Mouse (Mus musculus) midbrain, embryonic 15.5 days (tissue): ENCODE data around the gene Hspa4l. TPM values are rescaled to one million over a fixed set of nuclear protein-coding genes. Genes with fewer than 3 reads are reported as not detected.

Experiments used
- ATAC-seq: fragments of 200-750 bp; cut with Nextera tagmentation; replicated peaks from 2 replicates; pipeline ENCODE4 v1.8.0; 2017; ENCODE audit warnings: moderate TSS enrichment
- H3K27ac ChIP-seq: fragments of 300-500 bp; sonication (generic); 2 replicates; pipeline ENCODE4 v1.5.1; 2015; ENCODE audit warnings: mild to moderate bottlenecking, inconsistent platforms
- H3K27me3 ChIP-seq: fragments of 300-500 bp; sonication (generic); replicated peaks from 2 replicates; pipeline ENCODE4 v1.6.1; 2015; ENCODE audit warnings: inconsistent platforms
- H3K36me3 ChIP-seq: fragments of 300-500 bp; sonication (generic); replicated peaks from 2 replicates; pipeline ENCODE4 v1.6.1; 2015; ENCODE audit warnings: inconsistent platforms
- H3K4me1 ChIP-seq: fragments of 300-500 bp; sonication (generic); 2 replicates; pipeline ENCODE4 v1.6.1; 2015; ENCODE audit warnings: inconsistent platforms
- H3K4me2 ChIP-seq: fragments of 300-500 bp; sonication (generic); 2 replicates; pipeline ENCODE4 v1.6.1; 2015; ENCODE audit warnings: inconsistent platforms, mild to moderate bottlenecking, moderate library complexity
- H3K4me3 ChIP-seq: fragments of 300-500 bp; sonication (generic); 2 replicates; pipeline ENCODE4 v1.5.1; 2015; ENCODE audit warnings: mild to moderate bottlenecking, inconsistent platforms
- H3K9ac ChIP-seq: fragments of 300-500 bp; sonication (generic); 2 replicates; pipeline ENCODE4 v1.6.1; 2015; ENCODE audit warnings: mild to moderate bottlenecking, inconsistent platforms
- H3K9me3 ChIP-seq: fragments of 300-500 bp; sonication (generic); 2 replicates; pipeline ENCODE4 v1.6.1; 2016; ENCODE audit warnings: inconsistent platforms
- WGBS: fragments of 180-500 bp; shearing (Covaris S2); methylation state at CpG from one replicate; pipeline ENCODE4 v1.1.7; 2015; ENCODE audit warnings: mixed read lengths; 5-methylcytosine and 5-hydroxymethylcytosine counted together
- polyA plus RNA-seq: library from polyadenylated mRNA; unstranded; fragments of >200 nt; fragmentation: Nextera tagmentation; extraction: Ambion mirVana; gene quantifications from 2 replicates; pipeline ENCODE4 v1.2.1, GENCODE M21; 2015

The Hspa4l gene
- 49.6 and 53.7 TPM in 2 replicates for polyA plus RNA-seq

- Histone ChIP-seq H3K9me3 (no peaks in the 10 kb centered on the region), H3K9ac (peak within 1 kb of the TSS; percentile 96), H3K36me3 (no peaks in the 10 kb centered on the region), H3K27ac (peak within 1 kb of the TSS; percentile 94), H3K27me3 (no peaks in the 10 kb centered on the region), H3K4me2 (peak within 1 kb of the TSS; percentile 94), H3K4me1 (peaks cover 15% of the 10 kb centered on the region), H3K4me3 (peak within 1 kb of the TSS; percentile 99)
- ATAC-seq = no peak
- 12% methylated on average over 16 of the region's 16 CpGs for WGBS
These were observed at the start of gene Hspa4l for GRCm38 (mm10) chr3:40744024-40744835. TSS of gene Hspa4l (plus strand) at chr3:40744495.

- Histone ChIP-seq H3K36me3 (no peaks in the 10 kb centered on the region), H3K4me1 (no peaks in the 10 kb centered on the region), H3K9ac (no peak overlapping the region), H3K4me2 (no peak overlapping the region), H3K4me3 (no peak overlapping the region), H3K27me3 (no peaks in the 10 kb centered on the region), H3K9me3 (no peaks in the 10 kb centered on the region), H3K27ac (no peak overlapping the region)
- ATAC-seq = no peak
- 95% methylated on average over 2 of the region's 2 CpGs for WGBS
These were observed 49.1 kb upstream of the Hspa4l start for GRCm38 (mm10) chr3:40695162-40695561.

- 87% methylated on average over 3 of the region's 3 CpGs for WGBS
- ATAC-seq = no peak
- H3K36me3 ChIP-seq = no peaks in the 10 kb centered on the region
- no peak overlapping the region for H3K4me3 ChIP-seq
- no peaks in the 10 kb centered on the region for H3K4me1 ChIP-seq
- no peaks in the 10 kb centered on the region for H3K27me3 ChIP-seq
- H3K9ac ChIP-seq = no peak overlapping the region
- no peak overlapping the region for H3K4me2 ChIP-seq
- no peak overlapping the region for H3K27ac ChIP-seq
- H3K9me3 ChIP-seq = no peaks in the 10 kb centered on the region
These were observed 45.5 kb upstream of the Hspa4l start for GRCm38 (mm10) chr3:40698834-40699233.

- H3K4me3 ChIP-seq = no peak overlapping the region
- no peak for ATAC-seq
- no peak overlapping the region for H3K27ac ChIP-seq
- no peak overlapping the region for H3K4me2 ChIP-seq
- no peaks in the 10 kb centered on the region for H3K4me1 ChIP-seq
- no peaks in the 10 kb centered on the region for H3K36me3 ChIP-seq
- H3K9ac ChIP-seq = no peak overlapping the region
- no peaks in the 10 kb centered on the region for H3K27me3 ChIP-seq
- WGBS = 88% methylated on average over 5 of the region's 5 CpGs
- no peaks in the 10 kb centered on the region for H3K9me3 ChIP-seq
These were observed 39.4 kb upstream of the Hspa4l start for GRCm38 (mm10) chr3:40704816-40705430.

- no peak for ATAC-seq
- Histone ChIP-seq H3K9ac (no peak within 1 kb of the TSS), H3K4me3 (no peak within 1 kb of the TSS), H3K4me1 (no peaks in the 10 kb centered on the region), H3K4me2 (no peak within 1 kb of the TSS), H3K27ac (no peak within 1 kb of the TSS), H3K27me3 (no peaks in the 10 kb centered on the region), H3K36me3 (no peaks in the 10 kb centered on the region), H3K9me3 (no peaks in the 10 kb centered on the region)
- WGBS = 91% methylated on average over 30 of the region's 30 CpGs
These were observed 35.6 kb upstream of the Hspa4l start, which contains the start of gene Slc25a31 for GRCm38 (mm10) chr3:40708655-40709054. TSS of gene Slc25a31 (plus strand) at chr3:40708855.

- Histone ChIP-seq H3K27ac (no peak overlapping the region), H3K9ac (no peak overlapping the region), H3K4me3 (no peak overlapping the region), H3K36me3 (no peaks in the 10 kb centered on the region), H3K9me3 (no peaks in the 10 kb centered on the region), H3K27me3 (no peaks in the 10 kb centered on the region), H3K4me2 (no peak overlapping the region), H3K4me1 (no peaks in the 10 kb centered on the region)
- no peak for ATAC-seq
- 56% methylated on average over 1 of the region's 1 CpGs for WGBS
These were observed 28.2 kb upstream of the Hspa4l start for GRCm38 (mm10) chr3:40716056-40716455.

- Histone ChIP-seq H3K27me3 (no peaks in the 10 kb centered on the region), H3K9me3 (no peaks in the 10 kb centered on the region), H3K36me3 (no peaks in the 10 kb centered on the region), H3K4me3 (no peak overlapping the region), H3K4me1 (no peaks in the 10 kb centered on the region), H3K4me2 (no peak overlapping the region), H3K27ac (no peak overlapping the region), H3K9ac (no peak overlapping the region)
- 88% methylated on average over 3 of the region's 3 CpGs for WGBS
- ATAC-seq = no peak
These were observed 25.3 kb upstream of the Hspa4l start for GRCm38 (mm10) chr3:40719022-40719421.

- H3K4me2 ChIP-seq = no peak overlapping the region
- no peak for ATAC-seq
- 87% methylated on average over 6 of the region's 6 CpGs for WGBS
These were observed 5.8 kb upstream of the Hspa4l start for GRCm38 (mm10) chr3:40738381-40738912.

GRCm38 (mm10) chr3:40744836-40745660 is 753 bp downstream of the Hspa4l start:
- Histone ChIP-seq H3K36me3 (no peaks in the 10 kb centered on the region), H3K9me3 (no peaks in the 10 kb centered on the region), H3K27me3 (no peaks in the 10 kb centered on the region), H3K4me3 (peak overlapping the region; percentile 99), H3K9ac (peak overlapping the region; percentile 96), H3K4me1 (peaks cover 15% of the 10 kb centered on the region), H3K27ac (peak overlapping the region; percentile 94), H3K4me2 (peak overlapping the region; percentile 94)
- under 1% methylated on average over 77 of the region's 93 CpGs for WGBS
- peak; percentile 98 for ATAC-seq

More at GRCm38 (mm10) chr3:40738381-40738912, 5.8 kb upstream of the Hspa4l start:
- Histone ChIP-seq H3K27ac (no peak overlapping the region), H3K36me3 (no peaks in the 10 kb centered on the region), H3K9me3 (no peaks in the 10 kb centered on the region), H3K4me1 (no peaks in the 10 kb centered on the region), H3K4me3 (no peak overlapping the region), H3K9ac (no peak overlapping the region), H3K27me3 (no peaks in the 10 kb centered on the region)

GRCm38 (mm10) chr3:40745661-40746547 is 1.6 kb downstream of the Hspa4l start:
- H3K9me3 ChIP-seq = no peaks in the 10 kb centered on the region
- under 1% methylated on average over 37 of the region's 37 CpGs for WGBS
- ATAC-seq = peak; percentile 78
- no peaks in the 10 kb centered on the region for H3K27me3 ChIP-seq
- H3K27ac ChIP-seq = peak overlapping the region; percentile 94
- H3K4me1 ChIP-seq = peaks cover 15% of the 10 kb centered on the region
- H3K4me2 ChIP-seq = peak overlapping the region; percentile 94
- peak overlapping the region; percentile 96 for H3K9ac ChIP-seq
- peak overlapping the region; percentile 99 for H3K4me3 ChIP-seq
- H3K36me3 ChIP-seq = no peaks in the 10 kb centered on the region

- whole genome bisulfite sequencing = 88% methylated on average over 3 of the region's 3 CpGs
- Histone ChIP-seq H3K9me3 (no peaks in the 10 kb centered on the region), H3K4me2 (no peak overlapping the region), H3K36me3 (peaks cover 26% of the 10 kb centered on the region), H3K4me1 (no peaks in the 10 kb centered on the region), H3K27me3 (no peaks in the 10 kb centered on the region), H3K27ac (no peak overlapping the region), H3K4me3 (no peak overlapping the region), H3K9ac (no peak overlapping the region)
- ATAC-seq = no peak
These were observed 16.5 kb downstream of the Hspa4l start for GRCm38 (mm10) chr3:40760746-40761145.
